Mouse (Mus musculus): Measurements from ENCODE around the gene Fam172a. TPM values are rescaled to one million over a fixed set of nuclear protein-coding genes. Genes with fewer than 3 reads are reported as not detected.
A peak's percentile ranks its signal among the peaks of the same experiment; 100 is the strongest.

Fam172a gene
- polyA plus RNA-seq, 1 experiment from 2014 or later = 9.9 TPM

DNA sequence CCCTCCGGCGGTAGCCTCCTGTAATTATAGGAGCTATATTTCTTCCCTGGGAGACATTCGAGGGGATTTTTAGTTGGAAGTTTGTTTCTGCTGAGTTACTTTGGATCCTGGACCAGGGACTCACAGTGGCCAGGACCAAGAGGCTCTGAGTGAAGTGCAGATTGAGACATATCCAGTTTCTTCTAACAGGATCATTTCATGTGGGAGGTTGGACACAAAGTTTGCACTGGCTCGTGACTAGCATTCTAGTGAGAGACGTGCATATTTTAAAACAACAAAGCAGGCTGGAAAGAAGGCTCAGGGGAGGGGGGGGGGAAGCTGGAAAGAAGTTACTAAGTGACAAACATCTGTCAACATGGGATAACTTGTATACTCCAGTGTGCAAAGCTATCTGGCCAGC lies 481.2 kb downstream of the Fam172a start:
- no peak overlapping the region for H3K4me2 ChIP-seq (ENCODE audit: low read depth, low read length)
- DNase-seq = no peak
- H3K36me3 ChIP-seq (replicated peaks; ENCODE audit: insufficient read depth, low read length) = no peaks in the 10 kb centered on the region
- H3K27me3 ChIP-seq (ENCODE audit: insufficient read depth, low read length) = peaks cover 93% of the 10 kb centered on the region
- no peaks in the 10 kb centered on the region for H3K9me3 ChIP-seq (ENCODE audit: low read length)
- H3K9ac ChIP-seq (replicated peaks) = no peak overlapping the region
- no peak overlapping the region for H3K4me3 ChIP-seq (ENCODE audit: low read depth, low read length)
- TF ChIP-seq EP300 (IDR thresholded peaks at IDR 0.05; ENCODE audit: low read depth) (no peak), CTCF (IDR thresholded peaks at IDR 0.05; ENCODE audit: low read depth) (no peak)
- ATAC-seq = no peak
- no peak overlapping the region for H3K27ac ChIP-seq (ENCODE audit: low read depth)
- H3K4me1 ChIP-seq (ENCODE audit: insufficient read depth) = peaks cover 5% of the 10 kb centered on the region; the same call in 1 of the 2 replicates
- 5% methylated on average over 5 of the region's 5 CpGs for WGBS (ENCODE audit: insufficient replicate concordance)

DNA sequence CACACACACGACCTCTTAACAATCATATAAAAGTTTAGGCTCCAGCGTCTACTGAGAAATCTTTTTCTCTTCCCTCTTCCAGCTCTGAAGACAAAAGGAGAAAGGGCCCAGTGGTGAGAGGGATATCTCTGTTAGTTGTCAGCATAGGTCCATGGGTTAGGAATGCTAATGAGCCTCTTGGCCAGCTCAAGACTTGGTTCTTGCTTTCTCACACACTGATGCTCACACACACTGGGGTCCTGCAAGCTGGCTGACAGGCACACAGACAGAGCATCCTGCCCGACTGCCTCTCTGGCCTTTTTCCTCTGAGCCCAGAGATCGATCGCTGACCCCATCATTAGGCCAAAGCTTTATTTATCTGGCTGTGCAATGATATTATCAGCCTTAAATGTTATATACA lies 482.2 kb downstream of the Fam172a start:
- Histone ChIP-seq H3K9ac (replicated peaks) (no peak overlapping the region), H3K36me3 (replicated peaks; ENCODE audit: insufficient read depth, low read length) (no peaks in the 10 kb centered on the region), H3K27ac (ENCODE audit: low read depth) (no peak overlapping the region), H3K4me3 (ENCODE audit: low read depth, low read length) (no peak overlapping the region), H3K4me1 (ENCODE audit: insufficient read depth) (peaks cover 5% of the 10 kb centered on the region; the same call in 1 of the 2 replicates), H3K27me3 (ENCODE audit: insufficient read depth, low read length) (peaks cover 92% of the 10 kb centered on the region), H3K9me3 (ENCODE audit: low read length) (no peaks in the 10 kb centered on the region), H3K4me2 (ENCODE audit: low read depth, low read length) (no peak overlapping the region)
- TF ChIP-seq EP300 (IDR thresholded peaks at IDR 0.05; ENCODE audit: low read depth) = no peak
- no peak for TF ChIP-seq CTCF (IDR thresholded peaks at IDR 0.05; ENCODE audit: low read depth)
- WGBS (ENCODE audit: insufficient replicate concordance) = 9% methylated on average over 5 of the region's 5 CpGs
- ATAC-seq (no peak), DNase-seq (no peak)

DNA sequence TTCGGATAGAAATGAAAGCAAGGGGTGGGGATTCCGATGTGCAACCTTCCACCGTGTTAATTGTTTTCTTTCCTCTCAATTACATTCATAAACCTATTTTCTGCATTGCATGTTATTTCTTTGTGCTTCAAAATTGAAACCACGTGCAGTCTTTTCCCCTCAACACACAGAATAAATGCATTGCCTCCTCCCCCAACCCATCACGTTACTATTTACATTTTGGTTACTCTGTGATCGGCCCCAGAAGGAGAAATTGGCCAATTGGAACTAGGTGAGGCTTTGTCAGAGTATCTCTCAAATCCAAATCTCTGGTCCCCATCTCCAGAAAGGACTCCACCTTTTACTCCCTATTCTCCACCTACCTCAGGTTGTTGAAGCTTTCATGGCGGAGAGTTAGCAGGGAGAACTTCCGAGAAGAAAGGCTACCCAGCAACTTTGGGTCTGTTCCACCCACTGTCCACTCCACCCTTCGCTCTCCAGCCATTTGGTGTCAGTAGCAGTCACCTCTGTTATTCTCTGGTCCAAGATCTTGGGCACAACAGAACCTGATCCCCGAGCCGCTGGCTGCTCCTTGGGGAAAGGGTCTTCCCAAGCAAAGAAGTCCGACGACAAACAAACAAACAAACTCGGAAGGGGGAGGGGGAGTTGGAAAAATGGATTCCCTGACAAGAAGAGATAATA lies 483.1 kb downstream of the Fam172a start:
- H3K4me1 ChIP-seq (ENCODE audit: insufficient read depth) = peaks cover 5% of the 10 kb centered on the region; the same call in 1 of the 2 replicates
- no peak overlapping the region for H3K9ac ChIP-seq (replicated peaks)
- no peak overlapping the region for H3K4me2 ChIP-seq (ENCODE audit: low read depth, low read length)
- ATAC-seq = no peak
- no peaks in the 10 kb centered on the region for H3K9me3 ChIP-seq (ENCODE audit: low read length)
- H3K27ac ChIP-seq (ENCODE audit: low read depth) = no peak overlapping the region
- DNase-seq = no peak
- no peak for TF ChIP-seq CTCF (IDR thresholded peaks at IDR 0.05; ENCODE audit: low read depth)
- TF ChIP-seq EP300 (IDR thresholded peaks at IDR 0.05; ENCODE audit: low read depth) = no peak
- H3K36me3 ChIP-seq (replicated peaks; ENCODE audit: insufficient read depth, low read length) = no peaks in the 10 kb centered on the region
- H3K4me3 ChIP-seq (ENCODE audit: low read depth, low read length) = no peak overlapping the region
- H3K27me3 ChIP-seq (ENCODE audit: insufficient read depth, low read length) = peaks cover 86% of the 10 kb centered on the region
- 10% methylated on average over 14 of the region's 14 CpGs for WGBS (ENCODE audit: insufficient replicate concordance)

DNA sequence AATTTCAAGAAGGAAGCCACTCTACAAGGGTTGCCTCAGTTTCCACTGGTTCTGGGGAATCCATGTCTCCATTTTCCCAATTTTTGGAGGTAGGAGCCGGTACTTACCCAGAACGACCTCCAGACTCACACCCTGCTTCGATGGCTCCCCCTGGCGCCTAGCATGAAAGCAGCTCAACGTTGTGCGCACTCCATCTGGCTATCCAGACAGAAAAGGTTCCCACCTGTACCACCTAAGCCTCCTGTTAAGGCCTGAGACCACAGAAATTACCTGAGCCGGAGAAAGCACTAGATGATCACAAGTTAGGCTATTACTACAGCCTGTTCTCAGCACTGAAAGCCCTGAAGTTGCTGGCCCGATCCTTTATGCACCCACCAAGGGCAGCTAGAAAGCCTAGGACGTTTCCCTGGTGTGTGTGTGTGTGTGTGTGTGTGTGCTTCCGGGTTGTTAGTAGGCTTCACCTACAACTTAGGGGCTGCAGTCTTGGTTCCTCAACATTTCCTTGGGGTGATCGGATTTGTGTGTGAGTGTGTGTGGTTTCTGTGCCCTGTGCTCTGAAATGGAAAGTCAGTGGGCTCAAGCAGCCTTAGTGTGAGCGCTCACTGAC lies 484.6 kb downstream of the Fam172a start:
- TF ChIP-seq CTCF (IDR thresholded peaks at IDR 0.05; ENCODE audit: low read depth) (peak; percentile 61), EP300 (IDR thresholded peaks at IDR 0.05; ENCODE audit: low read depth) (no peak)
- no peak overlapping the region for H3K4me3 ChIP-seq (ENCODE audit: low read depth, low read length)
- H3K9me3 ChIP-seq (ENCODE audit: low read length) = no peaks in the 10 kb centered on the region
- no peak overlapping the region for H3K4me2 ChIP-seq (ENCODE audit: low read depth, low read length)
- DNase-seq = peak; percentile 46
- WGBS (ENCODE audit: insufficient replicate concordance) = 13% methylated on average over 12 of the region's 12 CpGs
- peaks cover 83% of the 10 kb centered on the region for H3K27me3 ChIP-seq (ENCODE audit: insufficient read depth, low read length)
- no peak overlapping the region for H3K27ac ChIP-seq (ENCODE audit: low read depth)
- H3K9ac ChIP-seq (replicated peaks) = no peak overlapping the region
- no peaks in the 10 kb centered on the region for H3K4me1 ChIP-seq (ENCODE audit: insufficient read depth)
- ATAC-seq = no peak
- H3K36me3 ChIP-seq (replicated peaks; ENCODE audit: insufficient read depth, low read length) = no peaks in the 10 kb centered on the region

DNA sequence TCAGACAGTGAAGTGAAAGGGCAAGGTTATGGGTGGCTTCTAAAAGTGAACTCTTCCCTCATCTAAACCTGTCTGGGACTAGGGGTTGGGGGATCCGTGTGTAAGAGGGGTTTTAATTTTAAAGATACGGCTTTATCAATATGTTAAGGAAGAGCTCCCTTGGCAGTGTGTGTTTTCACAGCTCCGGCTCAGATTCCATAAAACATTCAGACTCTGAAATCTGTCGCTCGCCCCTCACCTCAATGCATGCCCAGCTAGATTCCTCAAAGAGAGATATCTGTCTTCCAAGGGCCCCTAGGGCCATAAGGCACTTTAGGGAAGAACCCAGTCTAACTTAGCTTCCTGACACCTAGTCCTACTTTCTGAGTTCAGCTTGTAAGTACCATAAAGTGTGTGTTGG lies 486.0 kb downstream of the Fam172a start:
- Histone ChIP-seq H3K4me3 (ENCODE audit: low read depth, low read length) (no peak overlapping the region), H3K27me3 (ENCODE audit: insufficient read depth, low read length) (peaks cover 79% of the 10 kb centered on the region), H3K4me2 (ENCODE audit: low read depth, low read length) (no peak overlapping the region), H3K27ac (ENCODE audit: low read depth) (no peak overlapping the region), H3K4me1 (ENCODE audit: insufficient read depth) (no peaks in the 10 kb centered on the region), H3K9me3 (ENCODE audit: low read length) (no peaks in the 10 kb centered on the region), H3K9ac (replicated peaks) (no peak overlapping the region), H3K36me3 (replicated peaks; ENCODE audit: insufficient read depth, low read length) (no peaks in the 10 kb centered on the region)
- TF ChIP-seq CTCF (IDR thresholded peaks at IDR 0.05; ENCODE audit: low read depth) = no peak
- TF ChIP-seq EP300 (IDR thresholded peaks at IDR 0.05; ENCODE audit: low read depth) = no peak
- ATAC-seq (no peak), DNase-seq (no peak)
- 34% methylated on average over 5 of the region's 5 CpGs for WGBS (ENCODE audit: insufficient replicate concordance)

DNA sequence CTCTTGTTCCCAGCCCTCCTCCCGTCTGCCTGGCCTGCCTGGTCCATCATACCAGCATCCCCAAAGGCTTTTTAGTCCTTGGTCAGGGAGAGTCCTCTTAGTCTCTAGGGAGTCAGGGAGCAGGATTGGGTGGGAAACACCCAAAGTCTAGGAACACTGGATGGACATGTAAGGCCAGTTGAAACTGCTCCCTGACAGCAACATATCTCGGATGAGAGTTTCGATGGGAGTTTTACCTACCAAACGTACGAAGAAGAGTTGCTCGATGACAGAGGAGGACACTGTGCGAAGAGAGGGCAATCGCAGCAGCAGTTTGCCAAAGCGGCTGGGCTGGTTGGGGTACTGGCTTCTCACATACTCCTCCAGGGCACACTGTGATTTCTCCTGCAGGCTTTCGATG lies 487.8 kb downstream of the Fam172a start:
- TF ChIP-seq EP300 (IDR thresholded peaks at IDR 0.05; ENCODE audit: low read depth) (no peak), CTCF (IDR thresholded peaks at IDR 0.05; ENCODE audit: low read depth) (no peak)

More for the DNA sequence above, 487.8 kb downstream of the Fam172a start:
- DNase-seq = no peak
- Histone ChIP-seq H3K9me3 (ENCODE audit: low read length) (no peaks in the 10 kb centered on the region), H3K4me3 (ENCODE audit: low read depth, low read length) (no peak overlapping the region), H3K4me2 (ENCODE audit: low read depth, low read length) (no peak overlapping the region), H3K4me1 (ENCODE audit: insufficient read depth) (no peaks in the 10 kb centered on the region), H3K36me3 (replicated peaks; ENCODE audit: insufficient read depth, low read length) (no peaks in the 10 kb centered on the region), H3K9ac (replicated peaks) (no peak overlapping the region), H3K27ac (ENCODE audit: low read depth) (no peak overlapping the region), H3K27me3 (ENCODE audit: insufficient read depth, low read length) (peaks cover 81% of the 10 kb centered on the region)
- ATAC-seq = no peak
- WGBS (ENCODE audit: insufficient replicate concordance) = 14% methylated on average over 10 of the region's 10 CpGs

All from liver, postnatal 0 days (tissue).